Mouse (Mus musculus) spleen, embryonic (tissue): ENCODE measurements around the gene Plvap.
"Not testable (repeated sequence)": the region's sequence is repeated elsewhere in the genome, so short reads cannot be mapped to it uniquely, and the experiment has no call there.

ENCODE experiments used
- CTCF ChIA-PET: fragments of 350-600 bp; sonication (Branson Sonifier 250); formaldehyde crosslinking; loops from one replicate; lab custom pipeline; 2022; lab: Charles Lee

Gene Plvap

GRCm38 (mm10) chr8:71511644-71512043, at the start of gene Plvap:
Gene Plvap, minus strand, starts transcription at chr8:71511752.
- CTCF ChIA-PET, result interaction anchor here (0.6 kb wide), 1 partner anchor 623 kb away, joined by 3 read pairs; no protein-coding TSS in a partner anchor

DNA sequence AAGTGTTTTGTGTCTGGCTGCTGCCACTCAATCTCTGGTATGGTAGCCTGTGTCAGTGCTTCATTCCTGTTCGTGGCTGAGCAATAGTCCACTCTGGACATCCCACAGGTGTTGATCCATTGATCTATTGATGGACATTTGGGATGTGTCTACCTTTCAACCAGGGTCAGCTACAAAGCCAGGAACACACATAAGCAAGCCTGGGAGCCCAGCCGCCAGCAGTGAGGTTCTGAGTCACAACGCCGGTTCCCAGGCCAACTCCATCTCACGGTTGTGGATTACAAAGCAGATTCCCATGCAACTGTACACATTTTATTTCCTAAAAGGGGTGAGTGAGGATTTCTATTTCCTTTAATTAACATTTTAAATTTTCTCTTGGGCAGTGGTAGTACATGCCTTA, 49.2 kb upstream of the Plvap start:
- CTCF ChIA-PET, result interaction anchor here (1.2 kb wide), 1 partner anchor 69 kb away, joined by 4 read pairs; no protein-coding TSS in a partner anchor

- CTCF ChIA-PET, result interaction anchor here (0.7 kb wide), 1 partner anchor 27 kb away, joined by 4 read pairs; no protein-coding TSS in a partner anchor
Observed at GRCm38 (mm10) chr8:71560071-71560470, 48.5 kb upstream of the Plvap start.

GRCm38 (mm10) chr8:71558958-71559690, 47.6 kb upstream of the Plvap start:
- CTCF ChIA-PET, result interaction anchor here (0.6 to 1.0 kb wide), 4 partner anchors 28 to 120 kb away, joined by 3 to 4 read pairs (median 3); no protein-coding TSS in a partner anchor

DNA sequence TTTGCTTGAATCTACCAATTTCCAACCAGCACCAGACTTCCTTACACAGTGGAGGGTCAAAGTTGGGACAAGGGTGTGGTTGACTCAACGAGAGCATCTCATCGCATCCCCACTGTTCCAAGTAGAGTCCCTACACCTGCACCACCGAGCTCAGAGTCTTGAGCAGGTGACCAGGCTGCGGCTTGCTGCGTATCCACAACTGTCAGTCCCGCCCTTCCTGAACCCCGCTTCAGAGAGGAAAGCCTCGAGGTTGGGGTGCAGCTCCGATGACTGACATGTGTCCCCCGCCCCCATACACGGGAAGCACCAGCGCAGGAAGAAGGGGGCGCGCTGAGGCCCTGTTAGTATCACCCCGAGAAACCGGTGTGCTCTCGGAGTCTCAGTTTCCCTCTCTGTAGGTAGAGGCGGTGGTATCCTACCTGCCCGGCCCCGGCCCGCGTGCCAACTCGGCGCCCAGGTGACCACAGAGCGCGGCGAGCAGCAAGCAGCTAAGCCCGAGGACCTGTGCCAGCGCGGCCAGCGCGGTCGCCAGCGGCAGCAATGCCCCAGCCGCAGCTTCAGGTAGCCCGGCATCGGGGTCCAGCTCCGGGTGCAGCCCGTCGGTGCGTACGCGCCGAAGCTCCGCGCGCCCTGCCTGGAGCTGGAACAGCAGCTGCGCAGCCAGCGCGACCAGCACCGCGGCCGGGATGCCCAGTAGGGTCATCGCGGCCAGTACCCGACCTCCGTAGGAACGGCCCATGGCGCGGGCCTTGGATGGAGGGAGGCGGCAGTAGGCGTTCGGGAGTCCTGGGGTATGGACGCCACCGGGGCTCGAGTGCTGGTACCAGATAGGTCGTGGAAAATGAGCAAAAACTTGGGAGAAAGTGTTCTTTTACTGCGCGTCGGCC, 46.8 kb upstream of the Plvap start, which contains the start of gene Tmem221:
Gene Tmem221, minus strand, starts transcription at position 801 of the 887 bp plus-strand sequence.
- CTCF ChIA-PET, result interaction anchor here (0.6 to 1.0 kb wide), 2 partner anchors 119 to 143 kb away, joined by 3 to 24 read pairs; partner anchors contain the start of gene B3gnt3

GRCm38 (mm10) chr8:71554644-71555043, 43.1 kb upstream of the Plvap start:
- CTCF ChIA-PET, result no interaction called here

- CTCF ChIA-PET, result no interaction called here
Observed at GRCm38 (mm10) chr8:71554001-71554400, 42.4 kb upstream of the Plvap start.

DNA sequence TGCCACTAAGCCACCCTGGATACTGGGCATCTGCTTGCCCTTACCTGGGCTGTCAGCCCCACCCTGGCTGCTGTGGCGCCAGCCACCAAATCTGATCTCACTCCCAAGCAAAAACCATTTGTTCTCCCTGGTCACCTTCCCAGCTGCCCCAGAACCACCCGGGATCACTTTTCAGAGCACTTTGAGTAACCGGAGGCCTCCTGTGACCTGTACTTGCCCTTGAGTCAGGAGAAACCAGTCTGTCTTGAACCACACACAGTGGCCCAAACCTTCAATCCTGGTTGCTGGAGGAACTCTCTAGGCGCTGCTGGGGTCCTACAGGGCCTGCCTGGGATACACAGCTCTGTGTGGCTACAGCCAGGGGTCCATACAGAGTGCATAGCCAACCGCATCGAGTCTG, 41.2 kb upstream of the Plvap start:
- CTCF ChIA-PET, result no interaction called here

- CTCF ChIA-PET, result no interaction called here
Observed at GRCm38 (mm10) chr8:71550754-71551153, 39.2 kb upstream of the Plvap start.

GRCm38 (mm10) chr8:71547590-71547989, 36.0 kb upstream of the Plvap start:
- CTCF ChIA-PET, result interaction anchor here (0.9 kb wide), 1 partner anchor 51 kb away, joined by 6 read pairs; no protein-coding TSS in a partner anchor

DNA sequence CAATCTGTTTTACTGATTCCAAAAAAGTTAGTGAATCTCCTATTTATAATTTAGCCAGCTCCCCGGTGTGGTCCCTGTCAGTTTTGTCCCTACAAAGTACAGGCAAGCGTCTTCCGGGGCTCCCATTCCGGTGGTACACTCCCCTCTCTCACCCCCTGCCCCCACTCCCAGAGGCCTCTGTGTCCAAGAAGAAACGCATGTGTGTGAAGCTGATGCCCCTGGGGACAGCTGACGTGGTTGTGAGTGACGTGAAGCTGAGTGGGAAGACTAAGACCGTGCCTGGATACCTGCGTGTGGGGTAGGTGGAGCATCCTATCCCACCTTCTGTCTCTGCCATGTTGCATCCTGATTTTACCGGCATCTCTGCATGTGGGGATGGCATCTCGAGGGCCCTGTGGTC, 33.5 kb upstream of the Plvap start:
- CTCF ChIA-PET, result interaction anchor here (0.6 kb wide), 3 partner anchors 16 to 962 kb away, joined by 3 to 8 read pairs (median 5); no protein-coding TSS in a partner anchor

DNA sequence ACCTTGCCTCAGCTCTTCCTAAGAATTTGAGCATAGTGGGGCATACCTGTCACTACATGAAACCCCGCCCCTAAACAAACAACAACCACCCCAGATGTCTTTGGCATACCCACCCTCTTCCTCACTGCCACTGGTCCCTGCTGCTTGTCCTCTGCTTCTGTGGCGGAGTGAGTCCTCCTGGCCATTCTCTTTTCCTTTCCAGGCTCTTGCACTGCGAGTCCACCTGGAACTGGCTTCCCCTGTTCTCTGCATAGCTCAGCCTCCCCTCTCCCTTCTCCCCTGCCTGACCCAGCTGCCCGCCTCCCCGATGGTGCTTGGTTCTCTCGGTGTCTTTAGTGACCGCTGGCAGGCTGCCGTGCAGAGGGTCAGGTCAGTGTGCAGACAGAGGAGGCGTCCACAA, 32.2 kb upstream of the Plvap start:
- CTCF ChIA-PET, result interaction anchor here (0.7 kb wide), 1 partner anchor 380 kb away, joined by 3 read pairs; no protein-coding TSS in a partner anchor

DNA sequence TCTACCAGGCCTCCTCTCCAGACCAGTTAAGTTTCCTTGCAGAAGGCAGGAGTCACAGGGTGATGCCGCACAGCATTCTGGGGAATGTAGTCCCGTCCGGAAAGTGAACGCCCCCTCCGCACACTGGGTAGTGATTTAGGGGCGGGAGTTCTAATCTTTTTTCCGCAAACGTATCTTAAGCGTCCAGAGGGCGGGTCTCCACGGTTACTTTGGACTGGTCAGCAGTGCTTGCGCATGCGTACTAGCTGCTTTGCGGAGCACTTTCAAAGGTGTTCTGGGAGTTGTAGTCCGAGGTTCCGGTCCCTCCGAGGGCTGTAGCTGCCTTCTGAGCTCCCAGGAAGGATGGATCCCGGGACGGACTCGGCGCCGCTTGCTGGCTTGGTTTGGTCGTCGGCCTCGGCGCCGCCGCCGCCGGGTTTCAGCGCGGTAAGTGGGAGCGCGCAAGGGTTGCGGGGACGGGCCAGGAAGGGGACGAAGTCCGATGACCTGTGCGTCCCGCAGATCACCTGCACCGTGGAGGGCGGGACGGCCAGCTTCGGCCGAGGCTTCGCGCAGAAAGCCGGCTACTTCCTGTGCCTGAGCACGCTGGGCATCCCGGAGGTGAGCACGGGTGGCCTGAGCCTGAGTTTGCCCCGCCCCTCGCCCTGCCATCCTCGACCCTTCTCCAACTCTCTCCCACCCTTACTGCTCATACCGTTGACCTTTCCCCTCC, 31.2 kb upstream of the Plvap start, which contains the start of gene Mvb12a:
Gene Mvb12a, plus strand, starts transcription at position 291 of the 712 bp plus-strand sequence.
- CTCF ChIA-PET, result interaction anchor here (0.5 kb wide), 1 partner anchor 14 kb away, joined by 3 read pairs; no protein-coding TSS in a partner anchor

- CTCF ChIA-PET, result no interaction called here
Observed at GRCm38 (mm10) chr8:71537028-71537867, 25.7 kb upstream of the Plvap start, which contains the start of gene Bst2. Gene Bst2, minus strand, starts transcription at chr8:71537456.

GRCm38 (mm10) chr8:71535663-71536062, 24.1 kb upstream of the Plvap start:
- CTCF ChIA-PET, result no interaction called here

GRCm38 (mm10) chr8:71534263-71534810, 22.8 kb upstream of the Plvap start:
- CTCF ChIA-PET, result interaction anchor here (1.1 kb wide), 1 partner anchor 126 kb away, joined by 3 read pairs; no protein-coding TSS in a partner anchor

GRCm38 (mm10) chr8:71530735-71531467, 19.3 kb upstream of the Plvap start:
- CTCF ChIA-PET, result not testable (repeated sequence)

DNA sequence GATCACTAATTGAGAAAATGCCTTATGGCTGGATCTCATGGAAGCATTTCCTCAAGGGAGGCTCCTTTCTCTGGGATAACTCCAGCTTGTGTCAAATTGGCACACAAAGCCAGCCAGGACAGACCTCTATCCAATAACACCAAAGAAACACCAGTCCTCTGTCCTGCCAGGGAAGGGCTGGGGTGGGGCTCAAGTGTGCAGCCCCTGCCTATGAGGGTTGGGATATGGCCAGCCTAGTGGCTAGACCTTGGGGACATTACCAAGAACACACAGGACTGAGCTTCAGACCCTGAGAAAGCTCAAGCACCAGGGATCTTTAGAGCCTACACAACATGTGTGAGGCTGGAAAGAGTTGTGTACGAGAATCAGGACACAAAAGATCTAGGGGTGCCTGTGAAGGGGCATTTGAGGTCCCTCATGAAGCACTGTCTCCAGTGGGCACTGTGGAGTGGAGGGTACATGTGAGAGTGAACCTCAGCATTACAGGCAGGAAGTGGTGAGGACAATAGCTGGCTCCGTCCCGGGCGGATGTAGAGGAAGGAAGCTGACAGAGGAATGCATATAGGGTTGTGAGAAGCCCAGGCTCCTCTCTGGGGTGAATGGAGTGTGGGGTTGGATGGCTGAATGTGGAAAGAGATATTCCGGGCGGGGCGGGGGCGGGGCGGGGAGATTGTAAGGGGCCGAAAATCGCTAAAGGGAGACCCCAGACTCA, 17.0 kb upstream of the Plvap start:
- CTCF ChIA-PET, result interaction anchor here (0.7 kb wide), 1 partner anchor 157 kb away, joined by 3 read pairs; no protein-coding TSS in a partner anchor
